Mouse (Mus musculus): ENCODE data around the gene Bmt2.
A peak's percentile ranks its signal among the peaks of the same experiment; 100 is the strongest.

Bmt2 gene

GRCm38 (mm10) chr6:13617110-13617509 is 60.7 kb downstream of the Bmt2 start:
- no peak for DNase-seq (ENCODE audit: low spot score in 2 of 2)

GRCm38 (mm10) chr6:13614568-13614967 is 63.2 kb downstream of the Bmt2 start:
- DNase-seq (ENCODE audit: low spot score in 2 of 2): no peak

GRCm38 (mm10) chr6:13613671-13614070 is 64.1 kb downstream of the Bmt2 start:
- DNase-seq (ENCODE audit: low spot score in 2 of 2): no peak

- no peak for DNase-seq (ENCODE audit: low spot score in 2 of 2)
Measured at GRCm38 (mm10) chr6:13610869-13611268, 66.9 kb downstream of the Bmt2 start.

GRCm38 (mm10) chr6:13609353-13610140 is 68.2 kb downstream of the Bmt2 start:
- no peak for DNase-seq (ENCODE audit: low spot score in 2 of 2)

- peak; percentile 85 to 91 for DNase-seq (ENCODE audit: low spot score in 2 of 2)
Measured at GRCm38 (mm10) chr6:13607621-13608493, 69.9 kb downstream of the Bmt2 start, which contains the start of gene Tmem168. Gene Tmem168, minus strand, starts transcription at chr6:13608100.

GRCm38 (mm10) chr6:13606921-13607620 is 70.7 kb downstream of the Bmt2 start:
- no peak for DNase-seq (ENCODE audit: low spot score in 2 of 2)

GRCm38 (mm10) chr6:13606394-13606793 is 71.4 kb downstream of the Bmt2 start:
- DNase-seq (ENCODE audit: low spot score in 2 of 2): no peak

- DNase-seq (ENCODE audit: low spot score in 2 of 2): no peak
Measured at GRCm38 (mm10) chr6:13603134-13603533, 74.6 kb downstream of the Bmt2 start.

GRCm38 (mm10) chr6:13601587-13601986 is 76.2 kb downstream of the Bmt2 start:
- peak; percentile 19 to 27 for DNase-seq (ENCODE audit: low spot score in 2 of 2)

- DNase-seq (ENCODE audit: low spot score in 2 of 2): no peak
Measured at GRCm38 (mm10) chr6:13598239-13598923, 79.4 kb downstream of the Bmt2 start.

GRCm38 (mm10) chr6:13592729-13593345 is 84.9 kb downstream of the Bmt2 start:
- no peak for DNase-seq (ENCODE audit: low spot score in 2 of 2)

- no peak for DNase-seq (ENCODE audit: low spot score in 2 of 2)
Measured at GRCm38 (mm10) chr6:13586560-13586959, 91.2 kb downstream of the Bmt2 start.

- no peak for DNase-seq (ENCODE audit: low spot score in 2 of 2)
Measured at GRCm38 (mm10) chr6:13586154-13586553, 91.6 kb downstream of the Bmt2 start.

GRCm38 (mm10) chr6:13584788-13585187 is 93.0 kb downstream of the Bmt2 start:
- DNase-seq (ENCODE audit: low spot score in 2 of 2): no peak

GRCm38 (mm10) chr6:13582075-13582474 is 95.7 kb downstream of the Bmt2 start:
- DNase-seq (ENCODE audit: low spot score in 2 of 2): no peak
